Mouse (Mus musculus) neutrophil, adult 65 days (primary cell): ENCODE measurements around the gene Nkiras1. TPM values are rescaled to one million over a fixed set of nuclear protein-coding genes. Genes with fewer than 3 reads are reported as not detected.

Source experiments
- total RNA-seq: library from RNA; stranded (reverse); gene quantifications from 2 replicates; pipeline ENCODE4 v1.2.4, GENCODE M21; 2023

Nkiras1 gene
- 4.6 and 5.3 TPM in 2 replicates for total RNA-seq

GRCm38 (mm10) chr14:18270529-18271441 is at the start of gene Nkiras1, which contains the start of gene Rpl15:
Gene Nkiras1 (plus strand): TSS chr14:18271136.
Gene Rpl15 (minus strand): TSS chr14:18271391.

GRCm38 (mm10) chr14:18238750-18239731 is 31.9 kb upstream of the Nkiras1 start, which contains the start of gene Nr1d2:
Gene Nr1d2 (minus strand): TSS chr14:18239127.

GRCm38 (mm10) chr14:18331693-18332131 is 60.8 kb downstream of the Nkiras1 start, which contains the start of gene Ube2e1:
Gene Ube2e1 (minus strand): TSS chr14:18331859.

Other genes starting within 250 kb of the Nkiras1 start
- 14.1 and 20.6 TPM in 2 replicates for gene Nr1d2, start 32.0 kb upstream of the Nkiras1 start, total RNA-seq
- 253 and 422 TPM in 2 replicates for gene Rpl15, start 255 bp downstream of the Nkiras1 start, total RNA-seq
- gene Ube2e1, start 60.7 kb downstream of the Nkiras1 start, total RNA-seq = 36.5 and 41.5 TPM in 2 replicates